Mouse (Mus musculus) heart, postnatal 0 days (tissue): ENCODE results near the gene Dok5.

ENCODE experiments used
- CTCF ChIP-seq: IDR thresholded peaks from 2 replicates; pipeline ENCODE4 v1.5.1; 2016; ENCODE audit warnings: antibody characterized with exemption, control low read depth, low read depth
- EP300 ChIP-seq: IDR thresholded peaks from 2 replicates; pipeline ENCODE4 v1.6.1; 2016; ENCODE audit warnings: antibody characterized with exemption, low read depth

GRCm38 (mm10) chr2:170922260-170922659 lies 190.7 kb downstream of the Dok5 start:
- no peak for TF ChIP-seq CTCF
- TF ChIP-seq EP300, result no peak
